Mouse (Mus musculus): ENCODE data around the gene Tsen15.

- TF ChIP-seq CTCF (IDR thresholded peaks at IDR 0.05; ENCODE audit: borderline replicate concordance, extremely low read depth, insufficient read depth, insufficient read length) (no peak), POLR2A (IDR thresholded peaks at IDR 0.05; ENCODE audit: borderline replicate concordance, extremely low read depth, insufficient read depth, insufficient read length, poor library complexity, severe bottlenecking) (no peak)
Observed at GRCm38 (mm10) chr1:152407021-152407946, 20.8 kb upstream of the Tsen15 start.
